Mouse (Mus musculus) heart, embryonic 11.5 days (tissue): Measurements from ENCODE around the gene Tmem86a. TPM values are rescaled to one million over a fixed set of nuclear protein-coding genes. Genes with fewer than 3 reads are reported as not detected.

Source experiments
- ATAC-seq: fragments of 200-750 bp; cut with Nextera tagmentation; replicated peaks from 2 replicates; pipeline ENCODE4 v1.8.0; 2017; ENCODE audit warnings: moderate library complexity; ENCODE audit not compliant: insufficient number of reproducible peaks, low FRiP score, low TSS enrichment
- H3K27ac ChIP-seq: fragments of 300-500 bp; sonication (generic); 2 replicates; pipeline ENCODE4 v1.5.1; 2014; ENCODE audit warnings: mild to moderate bottlenecking, low read depth, low read length
- H3K27me3 ChIP-seq: fragments of 300-500 bp; sonication (generic); 2 replicates; pipeline ENCODE4 v1.6.1; 2014; ENCODE audit warnings: mild to moderate bottlenecking, low read length, mixed read lengths; ENCODE audit not compliant: control insufficient read depth, insufficient read depth
- H3K36me3 ChIP-seq: fragments of 300-500 bp; sonication (generic); 2 replicates; pipeline ENCODE4 v1.6.1; 2014; ENCODE audit warnings: mild to moderate bottlenecking, low read length, moderate library complexity, mixed read lengths; ENCODE audit not compliant: control insufficient read depth, insufficient read depth
- H3K4me1 ChIP-seq: fragments of 300-500 bp; sonication (generic); 2 replicates; pipeline ENCODE4 v1.6.1; 2014; ENCODE audit warnings: low read length; ENCODE audit not compliant: control insufficient read depth, insufficient read depth
- H3K4me2 ChIP-seq: fragments of 300-500 bp; sonication (generic); 2 replicates; pipeline ENCODE4 v1.6.1; 2014; ENCODE audit warnings: mild to moderate bottlenecking, moderate library complexity
- H3K4me3 ChIP-seq: fragments of 300-500 bp; sonication (generic); 2 replicates; pipeline ENCODE4 v1.5.1; 2014; ENCODE audit warnings: low read depth, low read length
- H3K9ac ChIP-seq: fragments of 300-500 bp; sonication (generic); 2 replicates; pipeline ENCODE4 v1.6.1; 2014; ENCODE audit warnings: mild to moderate bottlenecking, low read depth, low read length, moderate library complexity
- H3K9me3 ChIP-seq: fragments of 300-500 bp; sonication (generic); replicated peaks from 2 replicates; pipeline ENCODE4 v1.6.1; 2016; ENCODE audit warnings: low read length; ENCODE audit not compliant: control insufficient read depth
- WGBS: fragments of 180-500 bp; shearing (Covaris S2); extraction: QIAGEN DNeasy Blood & Tissue Kit; methylation state at CpG from one replicate; pipeline ENCODE4 v1.1.7; 2014; ENCODE audit not compliant: insufficient replicate concordance; 5-methylcytosine and 5-hydroxymethylcytosine counted together
- microRNA-seq: library from miRNA; unstranded; fragments of <30 nt; microRNA quantifications from one replicate; pipeline ENCODE4, GENCODE M21; 2016; ENCODE audit warnings: borderline number of aligned reads
- polyA plus RNA-seq: library from polyadenylated mRNA; unstranded; fragments of >200 nt; fragmentation: Nextera tagmentation; extraction: Ambion mirVana; gene quantifications from 2 replicates; pipeline ENCODE4 v1.2.1, GENCODE M21; 2014

Gene Tmem86a
- polyA plus RNA-seq, 1 experiment from 2014 or later: 13.7 TPM

DNA sequence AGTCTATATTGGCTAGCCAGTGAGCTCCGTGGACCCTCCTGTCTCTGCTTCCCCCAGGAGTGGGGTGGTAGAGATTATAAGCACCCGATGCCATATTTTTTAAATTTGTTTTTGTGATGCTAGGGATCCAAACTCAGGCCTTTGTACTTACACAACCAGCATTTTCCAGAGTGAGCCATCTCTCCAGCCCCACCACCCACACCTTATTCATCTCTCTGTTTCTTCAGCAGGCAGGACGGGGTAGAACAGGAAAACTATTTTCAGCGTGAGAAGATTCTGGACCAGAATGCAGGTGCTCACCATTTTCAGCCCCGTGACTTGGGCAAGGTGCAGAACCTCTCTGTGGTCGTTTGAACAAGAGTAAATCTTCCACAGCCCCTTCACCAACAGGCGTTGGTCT is 48.9 kb downstream of the Tmem86a start:
- Histone ChIP-seq H3K27me3 (peaks cover 2% of the 10 kb centered on the region; the same call in 1 of the 2 replicates), H3K4me2 (no peak overlapping the region), H3K36me3 (no peaks in the 10 kb centered on the region), H3K4me1 (no peaks in the 10 kb centered on the region), H3K9me3 (no peaks in the 10 kb centered on the region), H3K9ac (no peak overlapping the region), H3K27ac (no peak overlapping the region), H3K4me3 (no peak overlapping the region)
- ATAC-seq: no peak
- 73% methylated on average over 7 of the region's 7 CpGs for WGBS

DNA sequence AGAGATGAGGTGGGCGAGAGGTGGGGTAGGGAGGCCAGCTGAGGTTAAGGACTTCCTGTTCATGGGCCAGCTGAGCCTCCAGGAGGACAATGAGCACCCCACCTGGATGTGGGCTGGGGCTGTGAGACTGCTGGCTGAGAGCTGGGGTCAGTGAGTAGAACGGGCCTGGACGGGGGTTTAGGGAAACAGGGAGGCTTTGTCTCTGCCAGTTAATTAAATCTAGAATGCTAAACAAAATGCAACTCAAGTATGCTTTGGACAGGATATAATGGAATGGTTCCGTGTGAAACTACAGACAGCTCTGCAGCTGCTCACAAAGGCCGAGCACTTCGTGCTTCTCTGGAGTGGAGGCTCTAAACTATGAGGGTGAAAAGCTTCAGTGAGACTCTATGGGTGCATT is 50.2 kb downstream of the Tmem86a start:
- WGBS: 66% methylated on average over 6 of the region's 6 CpGs
- Histone ChIP-seq H3K4me2 (no peak overlapping the region), H3K9me3 (no peaks in the 10 kb centered on the region), H3K36me3 (no peaks in the 10 kb centered on the region), H3K4me1 (no peaks in the 10 kb centered on the region), H3K9ac (no peak overlapping the region), H3K27me3 (peaks cover 2% of the 10 kb centered on the region; the same call in 1 of the 2 replicates), H3K4me3 (no peak overlapping the region), H3K27ac (no peak overlapping the region)
- ATAC-seq: no peak

DNA sequence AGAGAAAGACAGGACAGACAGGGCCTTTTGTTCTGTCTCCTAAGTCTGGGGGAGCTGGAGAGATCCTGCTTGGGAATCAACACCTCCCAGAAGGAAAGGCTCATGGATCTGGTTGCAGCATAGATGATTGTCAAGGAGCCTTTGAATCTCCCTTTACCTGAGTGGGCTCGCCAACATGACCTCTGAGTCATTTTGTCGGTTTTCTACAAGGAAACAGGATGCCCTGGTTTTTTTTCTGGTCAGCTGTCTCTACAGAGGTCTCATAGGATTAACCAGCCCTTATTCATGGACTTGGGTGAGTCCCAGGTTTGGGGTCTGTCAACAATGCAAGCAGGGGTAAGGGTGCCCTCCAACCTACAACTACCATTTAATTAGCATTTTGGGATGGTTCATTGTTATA is 52.6 kb downstream of the Tmem86a start:
- H3K4me1 ChIP-seq: no peaks in the 10 kb centered on the region
- H3K36me3 ChIP-seq: no peaks in the 10 kb centered on the region
- H3K9me3 ChIP-seq: no peaks in the 10 kb centered on the region
- H3K27ac ChIP-seq: no peak overlapping the region
- WGBS: 60% methylated on average over 2 of the region's 2 CpGs
- H3K4me3 ChIP-seq: no peak overlapping the region
- no peak overlapping the region for H3K4me2 ChIP-seq
- H3K9ac ChIP-seq: no peak overlapping the region
- ATAC-seq: no peak
- peaks cover 2% of the 10 kb centered on the region; the same call in 1 of the 2 replicates for H3K27me3 ChIP-seq

DNA sequence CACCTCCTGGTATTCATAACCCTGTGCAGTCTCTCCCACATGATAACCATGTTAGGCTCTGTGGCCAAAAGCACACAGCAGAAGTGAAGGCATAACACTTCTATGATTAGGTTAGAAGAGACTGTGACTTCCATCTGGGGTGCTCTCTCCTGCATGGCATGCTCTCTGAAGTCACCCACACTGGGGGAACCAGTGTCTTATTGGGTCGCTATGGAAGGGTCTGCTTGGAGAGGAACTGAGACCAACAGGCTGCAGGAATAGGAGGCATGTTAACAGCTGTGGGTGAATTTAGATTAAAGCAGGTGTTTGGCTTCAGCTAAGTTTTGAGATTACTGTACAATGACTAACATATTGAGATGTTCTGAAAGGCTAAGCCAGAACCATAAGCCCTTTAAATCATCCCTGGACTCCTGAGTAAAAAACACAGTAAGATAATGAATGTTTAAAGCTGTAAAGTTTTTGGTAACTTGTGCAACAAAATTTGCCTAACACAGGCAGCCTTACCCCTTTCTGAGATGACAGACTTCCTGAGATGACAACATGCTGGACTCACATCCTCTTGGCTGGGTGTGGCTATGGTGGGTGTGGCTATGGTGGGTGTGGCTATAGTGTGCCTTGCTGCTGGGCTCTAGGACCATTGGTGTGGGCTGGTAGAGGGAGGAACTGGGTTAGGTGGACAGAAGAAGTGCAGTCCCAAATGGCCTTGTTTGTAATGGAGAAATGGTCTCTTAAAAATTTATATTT is 53.4 kb downstream of the Tmem86a start:
- 59% methylated on average over 1 of the region's 1 CpGs for WGBS
- no peak overlapping the region for H3K9ac ChIP-seq

More for the DNA sequence above, 53.4 kb downstream of the Tmem86a start:
- no peak for ATAC-seq
- H3K27ac ChIP-seq: no peak overlapping the region
- no peaks in the 10 kb centered on the region for H3K4me1 ChIP-seq
- H3K27me3 ChIP-seq: no peaks in the 10 kb centered on the region
- H3K36me3 ChIP-seq: no peaks in the 10 kb centered on the region
- H3K9me3 ChIP-seq: no peaks in the 10 kb centered on the region
- H3K4me2 ChIP-seq: no peak overlapping the region
- no peak overlapping the region for H3K4me3 ChIP-seq

Small RNAs within 50 kb of the gene (microRNA-seq; reads per million reads assigned to microRNA genes)
- gene Mir7056: not detected

Other genes with a start within 250 kb of the Tmem86a start
- gene Ldha, start 209.1 kb upstream of the Tmem86a start, polyA plus RNA-seq: 3,042 and 3,490 TPM in 2 replicates
- gene Ldhc, start 189.4 kb upstream of the Tmem86a start, polyA plus RNA-seq: not detected in 2 replicates
- gene Tsg101, start 130.6 kb upstream of the Tmem86a start, polyA plus RNA-seq: 199 and 205 TPM in 2 replicates
- 9.3 and 10.6 TPM in 2 replicates for gene Uevld, start 92.1 kb upstream of the Tmem86a start, polyA plus RNA-seq
- not detected in 2 replicates for gene Gm9999, start 67.0 kb upstream of the Tmem86a start, polyA plus RNA-seq
- 15.6 and 18.8 TPM in 2 replicates for gene Spty2d1, start 42.2 kb upstream of the Tmem86a start, polyA plus RNA-seq
- gene Ptpn5, start 83.1 kb downstream of the Tmem86a start, polyA plus RNA-seq: 0.07 and 0.15 TPM in 2 replicates
- gene Mrgpra6, start 154.3 kb downstream of the Tmem86a start, polyA plus RNA-seq: not detected in 2 replicates
- not detected in 2 replicates for gene Mrgpra9, start 202.2 kb downstream of the Tmem86a start, polyA plus RNA-seq